Mouse (Mus musculus) forebrain, embryonic 12.5 days (tissue): ENCODE measurements at regions not wholly inside any gene's neighbourhood (a gene's known extent, or its start where the extent isn't known, plus 50 kb on each side); places are given as distances from the start of the nearest gene placed in this dataset.
A peak's percentile ranks its signal among the peaks of the same experiment; 100 is the strongest.

Experiments used
- ATAC-seq: fragments of 200-750 bp; cut with Nextera tagmentation; 2 replicates; pipeline ENCODE4 v1.8.0; 2017; ENCODE audit warnings: moderate TSS enrichment; ENCODE audit not compliant: low FRiP score
- H3K27ac ChIP-seq: fragments of 300-500 bp; sonication (generic); 2 replicates; pipeline ENCODE4 v1.5.1; 2016; ENCODE audit warnings: mild to moderate bottlenecking
- H3K27me3 ChIP-seq: fragments of 300-500 bp; sonication (generic); 2 replicates; pipeline ENCODE4 v1.6.1; 2016; ENCODE audit warnings: mild to moderate bottlenecking
- H3K36me3 ChIP-seq: fragments of 300-500 bp; sonication (generic); replicated peaks from 2 replicates; pipeline ENCODE4 v1.6.1; 2016; ENCODE audit warnings: mild to moderate bottlenecking
- H3K4me1 ChIP-seq: fragments of 300-500 bp; sonication (generic); 2 replicates; pipeline ENCODE4 v1.6.1; 2016
- H3K4me2 ChIP-seq: fragments of 300-500 bp; sonication (generic); 2 replicates; pipeline ENCODE4 v1.6.1; 2016; ENCODE audit warnings: mild to moderate bottlenecking, moderate library complexity
- H3K4me3 ChIP-seq: fragments of 300-500 bp; sonication (generic); replicated peaks from 2 replicates; pipeline ENCODE4 v1.5.1; 2016; ENCODE audit warnings: mild to moderate bottlenecking
- H3K9ac ChIP-seq: fragments of 300-500 bp; sonication (generic); 2 replicates; pipeline ENCODE4 v1.6.1; 2016; ENCODE audit warnings: mild to moderate bottlenecking
- H3K9me3 ChIP-seq: fragments of 300-500 bp; sonication (generic); 2 replicates; pipeline ENCODE4 v1.6.1; 2016
- WGBS: fragments of 180-500 bp; shearing (Covaris S2); methylation state at CpG from one replicate; pipeline ENCODE4 v1.1.7; 2016; 5-methylcytosine and 5-hydroxymethylcytosine counted together

- H3K4me2 ChIP-seq = no peak overlapping the region
- no peak overlapping the region for H3K4me3 ChIP-seq
- H3K27ac ChIP-seq = no peak overlapping the region
- 0 out of 2 replicates have a peak, but pooled peaks cover 3% of the 10 kb centered on the region for H3K4me1 ChIP-seq
- H3K9me3 ChIP-seq = no peaks in the 10 kb centered on the region
- H3K27me3 ChIP-seq = no peaks in the 10 kb centered on the region
- ATAC-seq = peak; percentile 33; the same call in 1 of the 2 replicates
- H3K36me3 ChIP-seq = no peaks in the 10 kb centered on the region
- WGBS = 94% methylated on average over 2 of the region's 2 CpGs
- H3K9ac ChIP-seq = no peak overlapping the region
Measured at GRCm38 (mm10) chr2:138640654-138641053, 384.3 kb downstream of the Btbd3 start.

GRCm38 (mm10) chr2:138641335-138641734 is 385.0 kb downstream of the Btbd3 start:
- 50% methylated on average over 1 of the region's 1 CpGs for WGBS
- no peak overlapping the region for H3K27ac ChIP-seq
- H3K4me3 ChIP-seq = no peak overlapping the region
- no peaks in the 10 kb centered on the region for H3K27me3 ChIP-seq
- H3K9me3 ChIP-seq = no peaks in the 10 kb centered on the region
- H3K4me1 ChIP-seq = 0 out of 2 replicates have a peak, but pooled peaks cover 3% of the 10 kb centered on the region
- H3K4me2 ChIP-seq = no peak overlapping the region
- ATAC-seq = peak; percentile 65
- no peaks in the 10 kb centered on the region for H3K36me3 ChIP-seq
- no peak overlapping the region for H3K9ac ChIP-seq

- no peaks in the 10 kb centered on the region for H3K27me3 ChIP-seq
- no peak overlapping the region for H3K9ac ChIP-seq
- no peak for ATAC-seq
- no peaks in the 10 kb centered on the region for H3K9me3 ChIP-seq
- no peak overlapping the region for H3K4me3 ChIP-seq
- no peak overlapping the region for H3K27ac ChIP-seq
- 49% methylated on average over 3 of the region's 3 CpGs for WGBS
- H3K4me2 ChIP-seq = no peak overlapping the region
- no peaks in the 10 kb centered on the region; the same call in 1 of the 2 replicates for H3K4me1 ChIP-seq
- no peaks in the 10 kb centered on the region for H3K36me3 ChIP-seq
Measured at GRCm38 (mm10) chr2:138648616-138649015, 392.3 kb downstream of the Btbd3 start.

- ATAC-seq = no peak
- no peaks in the 10 kb centered on the region for H3K4me1 ChIP-seq
- no peak overlapping the region for H3K9ac ChIP-seq
- no peak overlapping the region for H3K4me3 ChIP-seq
- H3K27me3 ChIP-seq = no peaks in the 10 kb centered on the region
- no peak overlapping the region for H3K27ac ChIP-seq
- no peaks in the 10 kb centered on the region for H3K9me3 ChIP-seq
- H3K4me2 ChIP-seq = no peak overlapping the region
- no peaks in the 10 kb centered on the region for H3K36me3 ChIP-seq
Measured at GRCm38 (mm10) chr2:138659376-138659775, 403.0 kb downstream of the Btbd3 start.

- Histone ChIP-seq H3K27ac (no peak overlapping the region), H3K36me3 (no peaks in the 10 kb centered on the region), H3K9ac (no peak overlapping the region), H3K9me3 (no peaks in the 10 kb centered on the region), H3K4me2 (no peak overlapping the region), H3K4me3 (no peak overlapping the region), H3K4me1 (peaks cover 7% of the 10 kb centered on the region), H3K27me3 (no peaks in the 10 kb centered on the region)
- peak; percentile 23; the same call in 1 of the 2 replicates for ATAC-seq
Measured at GRCm38 (mm10) chr2:138670307-138670706, 413.9 kb downstream of the Btbd3 start.

GRCm38 (mm10) chr2:138674801-138675200 is 418.4 kb downstream of the Btbd3 start:
- Histone ChIP-seq H3K9me3 (no peaks in the 10 kb centered on the region), H3K27ac (no peak overlapping the region), H3K27me3 (no peaks in the 10 kb centered on the region), H3K4me2 (no peak overlapping the region), H3K9ac (no peak overlapping the region), H3K36me3 (no peaks in the 10 kb centered on the region), H3K4me1 (peaks cover 7% of the 10 kb centered on the region), H3K4me3 (no peak overlapping the region)
- no peak for ATAC-seq

- no peak overlapping the region for H3K4me3 ChIP-seq
- H3K27ac ChIP-seq = no peak overlapping the region
- no peaks in the 10 kb centered on the region for H3K27me3 ChIP-seq
- no peaks in the 10 kb centered on the region for H3K9me3 ChIP-seq
- no peak overlapping the region for H3K9ac ChIP-seq
- WGBS = 85% methylated on average over 3 of the region's 3 CpGs
- H3K4me2 ChIP-seq = no peak overlapping the region
- no peaks in the 10 kb centered on the region for H3K36me3 ChIP-seq
- peaks cover 1% of the 10 kb centered on the region; the same call in 1 of the 2 replicates for H3K4me1 ChIP-seq
- no peak for ATAC-seq
Measured at GRCm38 (mm10) chr2:138675229-138676065, 419.1 kb downstream of the Btbd3 start.

GRCm38 (mm10) chr2:138688140-138688871 is 431.9 kb downstream of the Btbd3 start:
- no peak overlapping the region for H3K4me2 ChIP-seq
- H3K36me3 ChIP-seq = no peaks in the 10 kb centered on the region
- 0 out of 2 replicates have a peak, but pooled peaks cover 4% of the 10 kb centered on the region for H3K4me1 ChIP-seq
- H3K4me3 ChIP-seq = no peak overlapping the region
- no peak overlapping the region for H3K9ac ChIP-seq
- H3K27ac ChIP-seq = no peak overlapping the region
- ATAC-seq = peak; percentile 64; the same call in 1 of the 2 replicates
- H3K9me3 ChIP-seq = no peaks in the 10 kb centered on the region
- H3K27me3 ChIP-seq = no peaks in the 10 kb centered on the region

GRCm38 (mm10) chr2:138689497-138689896 is 433.1 kb downstream of the Btbd3 start:
- Histone ChIP-seq H3K9me3 (no peaks in the 10 kb centered on the region), H3K4me2 (no peak overlapping the region), H3K27me3 (no peaks in the 10 kb centered on the region), H3K36me3 (no peaks in the 10 kb centered on the region), H3K27ac (no peak overlapping the region), H3K4me3 (no peak overlapping the region), H3K4me1 (0 out of 2 replicates have a peak, but pooled peaks cover 4% of the 10 kb centered on the region), H3K9ac (no peak overlapping the region)
- no peak for ATAC-seq
- 90% methylated on average over 5 of the region's 5 CpGs for WGBS

GRCm38 (mm10) chr2:138702783-138703182 is 446.4 kb downstream of the Btbd3 start:
- Histone ChIP-seq H3K27me3 (no peaks in the 10 kb centered on the region), H3K4me3 (no peak overlapping the region), H3K9ac (no peak overlapping the region), H3K9me3 (no peaks in the 10 kb centered on the region), H3K36me3 (no peaks in the 10 kb centered on the region), H3K4me2 (no peak overlapping the region), H3K4me1 (no peaks in the 10 kb centered on the region), H3K27ac (no peak overlapping the region)
- WGBS = 79% methylated on average over 4 of the region's 4 CpGs
- ATAC-seq = no peak

- Histone ChIP-seq H3K9ac (no peak overlapping the region), H3K36me3 (no peaks in the 10 kb centered on the region), H3K4me3 (no peak overlapping the region), H3K4me1 (no peaks in the 10 kb centered on the region), H3K27ac (no peak overlapping the region), H3K27me3 (no peaks in the 10 kb centered on the region), H3K9me3 (no peaks in the 10 kb centered on the region), H3K4me2 (no peak overlapping the region)
- no peak for ATAC-seq
- WGBS = 85% methylated on average over 4 of the region's 4 CpGs
Measured at GRCm38 (mm10) chr2:138703943-138704541, 447.7 kb downstream of the Btbd3 start.

- no peak overlapping the region for H3K9ac ChIP-seq
- no peaks in the 10 kb centered on the region for H3K36me3 ChIP-seq
- no peak overlapping the region for H3K4me3 ChIP-seq
- no peaks in the 10 kb centered on the region for H3K4me1 ChIP-seq
- no peaks in the 10 kb centered on the region for H3K9me3 ChIP-seq
- H3K27ac ChIP-seq = no peak overlapping the region
- H3K27me3 ChIP-seq = no peaks in the 10 kb centered on the region
- no peak for ATAC-seq
- WGBS = 50% methylated on average over 2 of the region's 2 CpGs
- H3K4me2 ChIP-seq = no peak overlapping the region
Measured at GRCm38 (mm10) chr2:138708763-138709162, 452.4 kb downstream of the Btbd3 start.
